Mouse (Mus musculus) lung, embryonic 14.5 days (tissue): ENCODE measurements at regions not wholly inside any gene's neighbourhood (a gene's known extent, or its start where the extent isn't known, plus 50 kb on each side); places are given as distances from the start of the nearest gene placed in this dataset.

ENCODE experiments used
- ATAC-seq: fragments of 200-750 bp; cut with Nextera tagmentation; 2 replicates; pipeline ENCODE4 v1.8.0; 2017; ENCODE audit warnings: mild to moderate bottlenecking, moderate TSS enrichment, moderate library complexity; ENCODE audit not compliant: insufficient read depth
- DNase-seq: peaks from one replicate; pipeline ENCODE4 v3.0.0-alpha.2; 2015
- H3K27ac ChIP-seq: fragments of 300-500 bp; sonication (generic); 2 replicates; pipeline ENCODE4 v1.5.1; 2014; ENCODE audit warnings: low read depth, mild to moderate bottlenecking, moderate library complexity
- H3K27me3 ChIP-seq: fragments of 300-500 bp; sonication (generic); 2 replicates; pipeline ENCODE4 v1.6.1; 2014; ENCODE audit warnings: low read length, control low read depth; ENCODE audit not compliant: insufficient read depth
- H3K36me3 ChIP-seq: fragments of 300-500 bp; sonication (generic); 2 replicates; pipeline ENCODE4 v1.6.1; 2014; ENCODE audit warnings: control low read depth; ENCODE audit not compliant: insufficient read depth
- H3K4me1 ChIP-seq: fragments of 300-500 bp; sonication (generic); 2 replicates; pipeline ENCODE4 v1.6.1; 2014; ENCODE audit warnings: antibody characterized with exemption, control low read depth; ENCODE audit not compliant: insufficient read depth
- H3K4me2 ChIP-seq: fragments of 300-500 bp; sonication (generic); 2 replicates; pipeline ENCODE4 v1.6.1; 2014; ENCODE audit warnings: mild to moderate bottlenecking
- H3K4me3 ChIP-seq: fragments of 300-500 bp; sonication (generic); 2 replicates; pipeline ENCODE4 v1.5.1; 2014; ENCODE audit warnings: low read depth, low read length
- H3K9ac ChIP-seq: fragments of 300-500 bp; sonication (generic); 2 replicates; pipeline ENCODE4 v1.6.1; 2014
- H3K9me3 ChIP-seq: fragments of 300-500 bp; sonication (generic); 2 replicates; pipeline ENCODE4 v1.6.1; 2016; ENCODE audit warnings: low read depth, low read length, control low read depth
- CTCF ChIP-seq: IDR thresholded peaks from 2 replicates; pipeline ENCODE4 v1.5.1; 2016; ENCODE audit warnings: antibody characterized with exemption, low read depth
- WGBS: fragments of 180-500 bp; shearing (Covaris S2); extraction: QIAGEN DNeasy Blood & Tissue Kit; methylation state at CpG from one replicate; pipeline ENCODE4 v1.1.7; 2014; 5-methylcytosine and 5-hydroxymethylcytosine counted together

GRCm38 (mm10) chr8:34441756-34442155, 330.2 kb upstream of the Gm10131 start:
- TF ChIP-seq CTCF, result no peak
- no peaks in the 10 kb centered on the region for H3K9me3 ChIP-seq
- no peak overlapping the region for H3K27ac ChIP-seq
- no peak for DNase-seq
- no peaks in the 10 kb centered on the region for H3K36me3 ChIP-seq
- H3K27me3 ChIP-seq, result no peaks in the 10 kb centered on the region
- no peak for ATAC-seq
- no peaks in the 10 kb centered on the region for H3K4me1 ChIP-seq
- no peak overlapping the region for H3K4me2 ChIP-seq
- H3K9ac ChIP-seq, result no peak overlapping the region
- WGBS, result 72% methylated on average over 3 of the region's 3 CpGs
- H3K4me3 ChIP-seq, result no peak overlapping the region

GRCm38 (mm10) chr8:34440771-34441170, 329.2 kb upstream of the Gm10131 start:
- H3K9me3 ChIP-seq, result no peaks in the 10 kb centered on the region
- no peak overlapping the region for H3K9ac ChIP-seq
- no peaks in the 10 kb centered on the region for H3K36me3 ChIP-seq
- TF ChIP-seq CTCF, result no peak
- H3K4me3 ChIP-seq, result no peak overlapping the region
- H3K4me2 ChIP-seq, result no peak overlapping the region
- DNase-seq (no peak), ATAC-seq (no peak)
- no peaks in the 10 kb centered on the region for H3K4me1 ChIP-seq
- H3K27ac ChIP-seq, result no peak overlapping the region
- 80% methylated on average over 4 of the region's 4 CpGs for WGBS
- H3K27me3 ChIP-seq, result no peaks in the 10 kb centered on the region

GRCm38 (mm10) chr8:34438771-34439170, 327.2 kb upstream of the Gm10131 start:
- Histone ChIP-seq H3K4me3 (no peak overlapping the region), H3K27ac (no peak overlapping the region), H3K4me2 (no peak overlapping the region), H3K9me3 (no peaks in the 10 kb centered on the region), H3K4me1 (no peaks in the 10 kb centered on the region), H3K9ac (no peak overlapping the region), H3K36me3 (no peaks in the 10 kb centered on the region), H3K27me3 (no peaks in the 10 kb centered on the region)
- no peak for TF ChIP-seq CTCF
- 79% methylated on average over 2 of the region's 2 CpGs for WGBS
- DNase-seq (no peak), ATAC-seq (no peak)

- WGBS, result 70% methylated on average over 7 of the region's 7 CpGs
- H3K27me3 ChIP-seq, result no peaks in the 10 kb centered on the region
- H3K4me2 ChIP-seq, result no peak overlapping the region
- no peak overlapping the region for H3K4me3 ChIP-seq
- ATAC-seq, result peak; percentile 79; the same call in 1 of the 2 replicates
- H3K9me3 ChIP-seq, result no peaks in the 10 kb centered on the region
- no peaks in the 10 kb centered on the region for H3K4me1 ChIP-seq
- TF ChIP-seq CTCF, result no peak
- H3K27ac ChIP-seq, result no peak overlapping the region
- H3K36me3 ChIP-seq, result no peaks in the 10 kb centered on the region
- peak; percentile 82 for DNase-seq
- no peak overlapping the region for H3K9ac ChIP-seq
Observed at GRCm38 (mm10) chr8:34431985-34432384, 320.4 kb upstream of the Gm10131 start.

- H3K4me2 ChIP-seq, result no peak overlapping the region
- H3K4me1 ChIP-seq, result no peaks in the 10 kb centered on the region
- no peak overlapping the region for H3K27ac ChIP-seq
- H3K4me3 ChIP-seq, result no peak overlapping the region
- H3K9me3 ChIP-seq, result no peaks in the 10 kb centered on the region
- no peak for ATAC-seq
- no peaks in the 10 kb centered on the region for H3K27me3 ChIP-seq
- TF ChIP-seq CTCF, result no peak
- WGBS, result 66% methylated on average over 3 of the region's 3 CpGs
- H3K36me3 ChIP-seq, result no peaks in the 10 kb centered on the region
- no peak overlapping the region for H3K9ac ChIP-seq
- no peak for DNase-seq
Observed at GRCm38 (mm10) chr8:34429231-34429630, 317.7 kb upstream of the Gm10131 start.

- no peak for TF ChIP-seq CTCF
- H3K27ac ChIP-seq, result no peak overlapping the region
- H3K36me3 ChIP-seq, result no peaks in the 10 kb centered on the region
- no peak for ATAC-seq
- no peak overlapping the region for H3K4me3 ChIP-seq
- peaks cover 2% of the 10 kb centered on the region; the same call in 1 of the 2 replicates for H3K4me1 ChIP-seq
- no peak for DNase-seq
- no peaks in the 10 kb centered on the region for H3K27me3 ChIP-seq
- H3K4me2 ChIP-seq, result no peak overlapping the region
- H3K9me3 ChIP-seq, result no peaks in the 10 kb centered on the region; the same call in 1 of the 2 replicates
- H3K9ac ChIP-seq, result no peak overlapping the region
- 74% methylated on average over 3 of the region's 3 CpGs for WGBS
Observed at GRCm38 (mm10) chr8:34401571-34401970, 290.0 kb upstream of the Gm10131 start.

GRCm38 (mm10) chr8:34398914-34399813, 287.6 kb upstream of the Gm10131 start:
- H3K27ac ChIP-seq, result no peak overlapping the region
- H3K4me3 ChIP-seq, result no peak overlapping the region
- no peaks in the 10 kb centered on the region for H3K27me3 ChIP-seq
- H3K36me3 ChIP-seq, result no peaks in the 10 kb centered on the region
- ATAC-seq, result no peak
- DNase-seq, result no peak
- no peaks in the 10 kb centered on the region for H3K9me3 ChIP-seq
- TF ChIP-seq CTCF, result no peak
- H3K4me1 ChIP-seq, result peaks cover 2% of the 10 kb centered on the region; the same call in 1 of the 2 replicates
- H3K9ac ChIP-seq, result no peak overlapping the region
- 72% methylated on average over 14 of the region's 14 CpGs for WGBS
- no peak overlapping the region for H3K4me2 ChIP-seq
